Mouse (Mus musculus) MEL (cell line): ENCODE measurements at regions not wholly inside any gene's neighbourhood (a gene's known extent, or its start where the extent isn't known, plus 50 kb on each side); places are given as distances from the start of the nearest gene placed in this dataset.

Experiments used
- DNase-seq: peaks from one replicate; pipeline ENCODE4 v3.0.0; 2011; ENCODE audit warnings: low read depth, low spot score
- H3K27ac ChIP-seq: 2 replicates; pipeline ENCODE4 v1.5.1; 2012; ENCODE audit warnings: low read depth, mild to moderate bottlenecking, control low read depth, low read length, moderate library complexity; ENCODE audit not compliant: control insufficient read depth
- H3K27me3 ChIP-seq, 2 experiments: fragments of 150-350 bp in 1 of 2; sonication (generic) in 1 of 2; 2 replicates each; pipeline ENCODE4 v1.6.1; 2012; ENCODE audit warnings: low read length in 2 of 2, mild to moderate bottlenecking in 2 of 2, improper control_type of control experiment in 1 of 2, moderate library complexity in 1 of 2; ENCODE audit not compliant: insufficient read depth in 2 of 2, control insufficient read depth in 1 of 2
- H3K36me3 ChIP-seq, 2 experiments: 2 replicates each; pipeline ENCODE4 v1.6.1; 2012 to 2014; ENCODE audit warnings: low read length in 2 of 2, improper control_type of control experiment in 1 of 2, inconsistent platforms in 1 of 2, mild to moderate bottlenecking in 1 of 2; ENCODE audit not compliant: insufficient read depth in 2 of 2, control insufficient read depth in 1 of 2
- H3K4me1 ChIP-seq, 2 experiments: fragments of 150-350 bp in 1 of 2; sonication (generic) in 1 of 2; 2 replicates each; pipeline ENCODE4 v1.6.1; 2012; ENCODE audit warnings: low read length in 2 of 2, improper control_type of control experiment in 1 of 2, mild to moderate bottlenecking in 1 of 2; ENCODE audit not compliant: insufficient read depth in 2 of 2, control insufficient read depth in 1 of 2
- H3K4me3 ChIP-seq, 2 experiments: fragments of 150-350 bp in 1 of 2; sonication (generic) in 1 of 2; 2 replicates each; pipeline ENCODE4 v1.5.1; 2012; ENCODE audit warnings: low read depth in 2 of 2, low read length in 2 of 2, mild to moderate bottlenecking in 2 of 2, moderate library complexity in 2 of 2, control low read depth in 1 of 2, improper control_type of control experiment in 1 of 2; ENCODE audit not compliant: control insufficient read depth in 1 of 2, insufficient read depth in 1 of 2
- H3K79me2 ChIP-seq: 2 replicates; pipeline ENCODE4 v1.6.1; 2012; ENCODE audit warnings: mild to moderate bottlenecking, low read length, moderate library complexity; ENCODE audit not compliant: control insufficient read depth, poor library complexity, insufficient read depth
- H3K9ac ChIP-seq: 2 replicates; pipeline ENCODE4 v1.6.1; 2012; ENCODE audit warnings: low read depth, mild to moderate bottlenecking, control low read depth, low read length, moderate library complexity; ENCODE audit not compliant: control insufficient read depth, poor library complexity, severe bottlenecking
- H3K9me3 ChIP-seq: fragments of 150-350 bp; sonication (generic); replicated peaks from 2 replicates; pipeline ENCODE4 v1.6.1; 2012; ENCODE audit warnings: mild to moderate bottlenecking, low read length, improper control_type of control experiment, moderate library complexity; ENCODE audit not compliant: insufficient read depth
- CHD1 ChIP-seq: IDR thresholded peaks from 2 replicates; pipeline ENCODE4 v1.6.1; 2012; ENCODE audit warnings: low read depth, mild to moderate bottlenecking, inconsistent platforms, low read length, improper control_type of control experiment
- CHD2 ChIP-seq: IDR thresholded peaks from 2 replicates; pipeline ENCODE4 v1.6.1; 2011; ENCODE audit warnings: low read length, improper control_type of control experiment
- CTCF ChIP-seq, 3 experiments: IDR thresholded peaks in 2 of 3; conservative IDR thresholded peaks in 1 of 3; 2 replicates each; pipeline ENCODE4 v1.5.1; 2011 to 2012; ENCODE audit warnings: low read length in 3 of 3, low read depth in 2 of 3, mild to moderate bottlenecking in 2 of 3, improper control_type of control experiment in 1 of 3, inconsistent platforms in 1 of 3, mixed read lengths in 1 of 3, moderate library complexity in 1 of 3; ENCODE audit not compliant: control insufficient read depth in 1 of 3, insufficient read depth in 1 of 3, poor library complexity in 1 of 3, severe bottlenecking in 1 of 3
- E2F4 ChIP-seq: IDR thresholded peaks from 2 replicates; pipeline ENCODE4 v1.6.1; 2011; ENCODE audit warnings: low read depth, low read length, improper control_type of control experiment, borderline replicate concordance
- ELF1 ChIP-seq: IDR thresholded peaks from 2 replicates; pipeline ENCODE4 v1.6.1; 2014; ENCODE audit warnings: low read depth, mild to moderate bottlenecking, inconsistent platforms, low read length, improper control_type of control experiment, moderate library complexity
- GABPA ChIP-seq: IDR thresholded peaks from 2 replicates; pipeline ENCODE4 v1.6.1; 2012; ENCODE audit warnings: low read depth, mild to moderate bottlenecking, inconsistent platforms, low read length, improper control_type of control experiment, moderate library complexity
- HCFC1 ChIP-seq: IDR thresholded peaks from 2 replicates; pipeline ENCODE4 v1.6.1; 2012; ENCODE audit warnings: low read depth, mild to moderate bottlenecking, inconsistent platforms, low read length, improper control_type of control experiment, moderate library complexity
- JUND ChIP-seq: IDR thresholded peaks from 2 replicates; pipeline ENCODE4 v1.6.1; 2011; ENCODE audit warnings: low read depth, mild to moderate bottlenecking, improper control_type of control experiment, low read length
- KAT2A ChIP-seq: conservative IDR thresholded peaks from 2 replicates; pipeline ENCODE4 v1.6.1; 2012; ENCODE audit warnings: low read depth, low read length, improper control_type of control experiment, inconsistent platforms
- MAFK ChIP-seq: IDR thresholded peaks from 2 replicates; pipeline ENCODE4 v1.6.1; 2011; ENCODE audit warnings: low read depth, mild to moderate bottlenecking, low read length, improper control_type of control experiment, borderline replicate concordance
- MAX ChIP-seq: IDR thresholded peaks from 2 replicates; pipeline ENCODE4 v1.6.1; 2011; ENCODE audit warnings: low read length, improper control_type of control experiment
- MAZ ChIP-seq: IDR thresholded peaks from 2 replicates; pipeline ENCODE4 v1.6.1; 2012; ENCODE audit warnings: low read depth, mild to moderate bottlenecking, inconsistent platforms, low read length, improper control_type of control experiment
- MEF2A ChIP-seq: IDR thresholded peaks from 2 replicates; pipeline ENCODE4 v1.6.1; 2014; ENCODE audit warnings: low read depth, mild to moderate bottlenecking, inconsistent platforms, low read length, improper control_type of control experiment; ENCODE audit not compliant: poor library complexity, insufficient replicate concordance, severe bottlenecking; ENCODE audit errors: extremely low read depth
- MXI1 ChIP-seq: IDR thresholded peaks from 2 replicates; pipeline ENCODE4 v1.6.1; 2011; ENCODE audit warnings: mild to moderate bottlenecking, low read depth, low read length, improper control_type of control experiment
- MYB ChIP-seq: IDR thresholded peaks from 2 replicates; pipeline ENCODE4 v1.6.1; 2011; ENCODE audit warnings: mild to moderate bottlenecking, low read depth, low read length, improper control_type of control experiment
- MYC ChIP-seq: IDR thresholded peaks from 2 replicates; pipeline ENCODE4 v1.6.1; 2011; ENCODE audit warnings: low read depth, mild to moderate bottlenecking, low read length, improper control_type of control experiment, moderate library complexity
- NELFE ChIP-seq: IDR thresholded peaks from 2 replicates; pipeline ENCODE4 v1.6.1; 2011; ENCODE audit warnings: low read depth, low read length, improper control_type of control experiment
- NRF1 ChIP-seq: IDR thresholded peaks from 2 replicates; pipeline ENCODE4 v1.6.1; 2014; ENCODE audit warnings: low read depth, mild to moderate bottlenecking, inconsistent platforms, low read length, improper control_type of control experiment, moderate library complexity; ENCODE audit not compliant: poor library complexity, insufficient read depth, severe bottlenecking
- POLR2AphosphoS2 ChIP-seq: IDR thresholded peaks from 2 replicates; pipeline ENCODE4 v1.6.1; 2011; ENCODE audit warnings: low read length, improper control_type of control experiment
- POLR2AphosphoS5 ChIP-seq: IDR thresholded peaks from 2 replicates; pipeline ENCODE4 v1.6.1; 2012; ENCODE audit warnings: low read depth, borderline replicate concordance, mild to moderate bottlenecking, inconsistent platforms, low read length, moderate library complexity, mixed read lengths
- RCOR1 ChIP-seq: IDR thresholded peaks from 2 replicates; pipeline ENCODE4 v1.6.1; 2012; ENCODE audit warnings: low read depth, mild to moderate bottlenecking, inconsistent platforms, low read length, improper control_type of control experiment
- SMC3 ChIP-seq: IDR thresholded peaks from 2 replicates; pipeline ENCODE4 v1.6.1; 2011; ENCODE audit warnings: low read depth, low read length, improper control_type of control experiment
- TAL1 ChIP-seq: IDR thresholded peaks from 2 replicates; pipeline ENCODE4 v1.6.1; 2012; ENCODE audit warnings: mild to moderate bottlenecking, inconsistent platforms, low read length, moderate library complexity, mixed read lengths
- TBP ChIP-seq: IDR thresholded peaks from 2 replicates; pipeline ENCODE4 v1.8.0; 2011; ENCODE audit warnings: low read depth, low read length, improper control_type of control experiment
- TCF12 ChIP-seq: IDR thresholded peaks from 2 replicates; pipeline ENCODE4 v1.6.1; 2014; ENCODE audit warnings: low read depth, mild to moderate bottlenecking, inconsistent platforms, low read length, improper control_type of control experiment, moderate library complexity
- UBTF ChIP-seq: IDR thresholded peaks from 2 replicates; pipeline ENCODE4 v1.6.1; 2012; ENCODE audit warnings: low read depth, mild to moderate bottlenecking, inconsistent platforms, low read length, improper control_type of control experiment, moderate library complexity, borderline replicate concordance; ENCODE audit not compliant: insufficient read depth
- ZC3H11A ChIP-seq: IDR thresholded peaks from 2 replicates; pipeline ENCODE4 v1.6.1; 2012; ENCODE audit warnings: low read depth, mild to moderate bottlenecking, inconsistent platforms, low read length, improper control_type of control experiment
- ZKSCAN1 ChIP-seq: IDR thresholded peaks from 2 replicates; pipeline ENCODE4 v1.6.1; 2012; ENCODE audit warnings: low read depth, mild to moderate bottlenecking, inconsistent platforms, low read length, improper control_type of control experiment, moderate library complexity

DNA sequence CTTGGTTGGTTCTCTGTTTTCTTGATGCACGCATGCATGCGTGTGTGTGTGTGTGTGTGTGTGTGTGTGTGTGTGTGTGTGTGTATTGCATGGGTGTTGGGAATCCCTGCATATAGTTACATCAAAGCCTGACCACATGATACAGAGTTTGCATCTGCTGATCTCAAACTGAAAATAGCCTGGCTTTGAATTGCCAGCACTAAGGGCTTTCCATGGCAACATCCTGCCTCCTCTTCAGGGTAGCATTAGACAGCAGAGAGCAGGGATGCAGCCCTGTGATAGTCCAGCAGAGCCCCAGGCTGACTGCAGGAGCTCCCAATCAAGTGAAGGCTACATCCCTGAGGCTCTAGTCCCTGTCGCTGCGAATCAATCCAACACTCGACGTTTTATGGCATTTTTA lies 87.8 kb upstream of the Zfp366 start:
- Histone ChIP-seq H3K27ac (no peak overlapping the region), H3K79me2 (no peaks in the 10 kb centered on the region), H3K4me3 (no peak overlapping the region), H3K36me3 (no peaks in the 10 kb centered on the region), H3K4me1 (no peaks in the 10 kb centered on the region), H3K27me3 (no peaks in the 10 kb centered on the region), H3K9me3 (no peaks in the 10 kb centered on the region), H3K9ac (no peak overlapping the region)
- TF ChIP-seq CHD2 (no peak), RCOR1 (no peak), TBP (no peak), MAX (no peak), MEF2A (no peak), ZKSCAN1 (no peak), UBTF (no peak), POLR2AphosphoS5 (no peak), JUND (no peak), MAZ (no peak), MAFK (no peak), POLR2AphosphoS2 (no peak), MYB (no peak), GABPA (no peak), KAT2A (no peak), HCFC1 (no peak), ZC3H11A (no peak), NELFE (no peak), ELF1 (no peak), SMC3 (no peak)
- no peak for DNase-seq

DNA sequence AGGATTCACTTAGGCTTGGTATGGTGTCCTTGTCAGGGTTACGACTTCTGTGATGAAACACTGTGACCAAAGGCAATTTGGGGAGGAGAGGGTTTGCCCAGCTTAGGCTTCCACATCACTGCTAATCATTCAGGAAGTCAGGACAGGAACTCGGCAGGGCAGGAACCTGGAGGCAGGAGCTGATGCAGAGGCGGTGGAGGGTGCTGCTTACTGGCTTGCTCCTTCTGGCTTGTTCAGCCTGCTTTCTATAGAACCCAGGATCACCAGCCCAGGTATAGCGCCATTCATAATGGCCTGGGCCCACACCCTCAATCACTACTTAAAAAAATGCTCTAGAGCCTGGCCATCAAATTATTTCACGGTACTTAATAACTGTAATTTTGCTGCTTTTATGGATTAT lies 89.6 kb upstream of the Zfp366 start:
- Histone ChIP-seq H3K9me3 (no peaks in the 10 kb centered on the region), H3K79me2 (no peaks in the 10 kb centered on the region), H3K9ac (no peak overlapping the region), H3K4me1 (no peaks in the 10 kb centered on the region), H3K4me3 (no peak overlapping the region), H3K27ac (no peak overlapping the region), H3K36me3 (no peaks in the 10 kb centered on the region), H3K27me3 (no peaks in the 10 kb centered on the region)
- TF ChIP-seq TAL1 (no peak), NRF1 (no peak), ZKSCAN1 (no peak), MAFK (no peak), SMC3 (no peak), TCF12 (no peak), MEF2A (no peak), POLR2AphosphoS2 (no peak), MXI1 (no peak), CTCF (IDR thresholded peaks at IDR 0.05 in 2 of 3, conservative IDR thresholded peaks at IDR 0.05 in 1 of 3; ENCODE audit: control insufficient read depth in 1 of 3, insufficient read depth in 1 of 3, low read depth in 2 of 3, low read length in 3 of 3, poor library complexity in 1 of 3, severe bottlenecking in 1 of 3) (no peak), MYC (no peak), ZC3H11A (no peak), KAT2A (no peak), ELF1 (no peak), NELFE (no peak), CHD1 (no peak), JUND (no peak), GABPA (no peak), E2F4 (no peak)
- DNase-seq = no peak
